Mouse (Mus musculus) monocyte, adult 2 months (primary cell): ENCODE data around the gene Gm21915.

Experiments
- DNase-seq, 2 experiments: peaks; one replicate each; pipeline ENCODE4 v3.0.0; 2022; ENCODE audit warnings: low spot score in 2 of 2, low read depth in 1 of 2

Gene Gm21915

DNA sequence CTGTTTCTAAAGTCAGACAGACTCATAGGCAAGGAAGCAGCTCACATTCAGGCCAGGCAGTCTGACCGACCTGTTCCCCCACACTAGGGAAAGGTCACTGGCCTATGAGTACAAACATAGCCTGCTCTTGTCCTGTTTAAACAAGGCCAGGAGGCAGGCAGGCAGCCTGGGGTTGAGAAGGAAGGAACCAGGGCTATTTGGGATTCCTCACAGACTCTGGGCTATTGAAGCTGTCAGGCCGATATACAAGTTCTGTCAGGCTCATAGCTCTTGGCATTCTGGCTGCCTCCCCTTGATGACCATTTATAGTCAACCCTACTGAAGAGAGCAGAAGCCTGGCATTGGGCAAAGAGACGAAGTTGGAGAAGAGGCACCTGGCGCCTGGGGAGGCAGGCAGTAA, 41.2 kb downstream of the Gm21915 start:
- no peak for DNase-seq

DNA sequence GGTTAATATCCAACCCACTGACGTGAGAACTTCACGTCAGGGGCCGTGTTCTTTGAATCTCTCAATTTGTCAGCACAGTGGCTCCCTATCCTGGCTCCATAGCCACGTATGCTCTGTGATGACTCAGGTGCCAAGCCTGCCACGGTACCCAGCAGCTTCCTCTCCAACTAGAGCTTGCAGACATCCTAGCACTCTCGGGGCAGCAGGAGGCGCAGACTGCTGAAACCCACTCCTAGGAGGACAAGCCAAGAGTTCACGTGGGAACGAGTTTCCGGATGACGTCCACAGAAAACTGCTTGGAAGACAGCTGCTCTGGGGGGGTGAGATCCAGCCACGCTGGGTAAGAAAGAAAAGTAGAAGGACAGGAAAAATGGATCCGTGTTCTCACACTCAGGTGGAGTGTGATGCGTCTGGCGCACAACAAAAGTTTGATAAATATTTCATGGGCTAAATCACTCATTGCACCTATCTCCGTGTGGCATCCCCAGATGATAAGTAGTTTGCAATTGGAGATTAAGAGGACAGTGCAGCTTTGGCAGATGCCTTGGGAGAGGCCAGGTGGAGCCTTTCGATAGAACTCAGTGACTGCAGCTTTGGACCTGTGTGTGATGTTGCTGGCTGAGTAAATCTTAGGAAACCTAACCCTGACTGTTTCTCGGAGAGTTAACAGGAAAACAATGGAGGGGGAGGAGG, 46.9 kb downstream of the Gm21915 start:
- DNase-seq = no peak

DNA sequence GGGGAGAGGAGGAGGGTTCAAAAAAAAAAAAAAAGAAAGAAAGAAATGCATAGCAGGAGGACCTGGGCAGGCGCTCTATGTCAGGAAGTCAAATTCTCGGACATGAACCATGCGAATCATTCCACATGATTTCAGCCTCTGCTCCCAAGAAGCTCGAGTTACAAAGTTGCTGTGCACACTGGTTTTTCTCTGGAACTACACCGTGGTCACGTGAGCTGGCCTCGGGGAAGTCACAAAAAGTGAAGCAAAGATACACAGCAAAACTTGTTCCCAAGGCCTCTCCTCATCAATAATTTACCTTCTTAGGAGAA, 47.4 kb downstream of the Gm21915 start:
- no peak for DNase-seq
